Mouse (Mus musculus) liver, adult 2 months (tissue): ENCODE results near the gene St8sia6. TPM values are rescaled to one million over a fixed set of nuclear protein-coding genes. Genes with fewer than 3 reads are reported as not detected.

ENCODE experiments used
- DNase-seq: peaks from one replicate; pipeline ENCODE4 v3.0.0-alpha.2; 2011; ENCODE audit warnings: low read depth, low spot score; ENCODE audit errors: extremely low read depth
- H3K27ac ChIP-seq: fragments of 200-500 bp; replicated peaks from 2 replicates; pipeline ENCODE4 v1.5.1; 2012; ENCODE audit warnings: low read depth, mild to moderate bottlenecking, control low read depth, inconsistent platforms, low read length; ENCODE audit not compliant: insufficient read depth
- H3K27me3 ChIP-seq: fragments of 200-500 bp; 2 replicates; pipeline ENCODE4 v1.6.1; 2012; ENCODE audit warnings: mild to moderate bottlenecking, moderate library complexity, low read length, inconsistent platforms; ENCODE audit not compliant: control insufficient read depth, insufficient read depth
- H3K36me3 ChIP-seq: fragments of 200-500 bp; 2 replicates; pipeline ENCODE4 v1.6.1; 2012; ENCODE audit warnings: low read length, inconsistent platforms; ENCODE audit not compliant: control insufficient read depth, insufficient read depth
- H3K4me1 ChIP-seq: fragments of 200-500 bp; 2 replicates; pipeline ENCODE4 v1.6.1; 2011; ENCODE audit warnings: low read length; ENCODE audit not compliant: control insufficient read depth, insufficient read depth
- H3K4me3 ChIP-seq: fragments of 200-500 bp; 2 replicates; pipeline ENCODE4 v1.5.1; 2011; ENCODE audit warnings: low read depth, mild to moderate bottlenecking, control low read depth, low read length, moderate library complexity; ENCODE audit not compliant: insufficient read depth
- H3K79me2 ChIP-seq: fragments of 200-500 bp; 2 replicates; pipeline ENCODE4 v1.6.1; 2012; ENCODE audit warnings: inconsistent platforms, mild to moderate bottlenecking, low read length, moderate library complexity; ENCODE audit not compliant: control insufficient read depth, insufficient read depth
- H3K9ac ChIP-seq: fragments of 200-500 bp; 2 replicates; pipeline ENCODE4 v1.6.1; 2012; ENCODE audit warnings: low read depth, mild to moderate bottlenecking, control low read depth, inconsistent platforms, low read length
- CTCF ChIP-seq: fragments of 200-500 bp; IDR thresholded peaks from 2 replicates; pipeline ENCODE4 v1.5.1; 2011; ENCODE audit warnings: low read depth, low read length, control low read depth
- POLR2A ChIP-seq: fragments of 200-500 bp; IDR thresholded peaks from 2 replicates; pipeline ENCODE4 v1.6.1; 2011; ENCODE audit warnings: low read length, control low read depth; ENCODE audit not compliant: insufficient read depth; ENCODE audit errors: extremely low read depth
- WGBS: fragments of 180-500 bp; shearing (Covaris S2); methylation state at CpG from one replicate; pipeline ENCODE4 v1.1.7; 2018; 5-methylcytosine and 5-hydroxymethylcytosine counted together
- polyA plus RNA-seq: library from polyadenylated mRNA; depleted of rRNA; stranded (reverse); fragments of >200 nt; gene quantifications from 2 replicates; pipeline ENCODE4 v1.2.3, GENCODE M21; 2012
- total RNA-seq: library from RNA; depleted of rRNA; stranded (reverse); fragments of >200 nt; gene quantifications from 2 replicates; pipeline ENCODE4 v1.2.3, GENCODE M21; 2014

Gene St8sia6
- total and polyA plus RNA-seq, 2 experiments = 0.09 TPM; not detected in 1

- H3K4me3 ChIP-seq = no peak overlapping the region
- H3K27me3 ChIP-seq = no peaks in the 10 kb centered on the region
- no peak overlapping the region for H3K27ac ChIP-seq
- DNase-seq = no peak
- no peaks in the 10 kb centered on the region for H3K79me2 ChIP-seq
- no peaks in the 10 kb centered on the region for H3K36me3 ChIP-seq
- TF ChIP-seq CTCF = no peak
- TF ChIP-seq POLR2A = no peak
- WGBS = 64% methylated on average over 4 of the region's 4 CpGs
- H3K4me1 ChIP-seq = no peaks in the 10 kb centered on the region; the same call in 1 of the 2 replicates
- no peak overlapping the region for H3K9ac ChIP-seq
These were observed 38.1 kb downstream of the St8sia6 start for GRCm38 (mm10) chr2:13755733-13756132.

- no peaks in the 10 kb centered on the region for H3K79me2 ChIP-seq
- no peaks in the 10 kb centered on the region for H3K4me1 ChIP-seq
- no peak overlapping the region for H3K27ac ChIP-seq
- H3K36me3 ChIP-seq = no peaks in the 10 kb centered on the region
- no peak for TF ChIP-seq CTCF
- no peak for TF ChIP-seq POLR2A
- no peaks in the 10 kb centered on the region for H3K27me3 ChIP-seq
- H3K4me3 ChIP-seq = no peak overlapping the region
- 89% methylated on average over 1 of the region's 1 CpGs for WGBS
- H3K9ac ChIP-seq = no peak overlapping the region
- no peak for DNase-seq
These were observed 42.2 kb downstream of the St8sia6 start for GRCm38 (mm10) chr2:13751691-13752090.

GRCm38 (mm10) chr2:13750777-13751176 is 43.1 kb downstream of the St8sia6 start:
- Histone ChIP-seq H3K27me3 (no peaks in the 10 kb centered on the region), H3K4me1 (no peaks in the 10 kb centered on the region), H3K27ac (no peak overlapping the region), H3K36me3 (no peaks in the 10 kb centered on the region), H3K4me3 (no peak overlapping the region), H3K9ac (no peak overlapping the region), H3K79me2 (no peaks in the 10 kb centered on the region)
- no peak for TF ChIP-seq POLR2A
- TF ChIP-seq CTCF = no peak
- 47% methylated on average over 1 of the region's 1 CpGs for WGBS
- DNase-seq = no peak

- DNase-seq = no peak
- WGBS = 70% methylated on average over 1 of the region's 1 CpGs
- no peak overlapping the region for H3K27ac ChIP-seq
These were observed 43.8 kb downstream of the St8sia6 start for GRCm38 (mm10) chr2:13750089-13750488.

GRCm38 (mm10) chr2:13749176-13749575 is 44.7 kb downstream of the St8sia6 start:
- no peaks in the 10 kb centered on the region for H3K36me3 ChIP-seq
- H3K79me2 ChIP-seq = no peaks in the 10 kb centered on the region
- TF ChIP-seq CTCF = no peak
- no peak for TF ChIP-seq POLR2A
- WGBS = 93% methylated on average over 1 of the region's 1 CpGs
- no peaks in the 10 kb centered on the region for H3K4me1 ChIP-seq
- H3K27ac ChIP-seq = no peak overlapping the region
- no peak overlapping the region for H3K4me3 ChIP-seq
- no peak for DNase-seq
- H3K27me3 ChIP-seq = no peaks in the 10 kb centered on the region
- H3K9ac ChIP-seq = no peak overlapping the region

More at GRCm38 (mm10) chr2:13750089-13750488, 43.8 kb downstream of the St8sia6 start:
- Histone ChIP-seq H3K9ac (no peak overlapping the region), H3K79me2 (no peaks in the 10 kb centered on the region), H3K27me3 (no peaks in the 10 kb centered on the region), H3K36me3 (no peaks in the 10 kb centered on the region), H3K4me3 (no peak overlapping the region), H3K4me1 (no peaks in the 10 kb centered on the region)
- TF ChIP-seq CTCF (no peak), POLR2A (no peak)

GRCm38 (mm10) chr2:13747576-13747975 is 46.3 kb downstream of the St8sia6 start:
- TF ChIP-seq POLR2A = no peak
- TF ChIP-seq CTCF = no peak
- WGBS = 97% methylated on average over 1 of the region's 1 CpGs
- no peaks in the 10 kb centered on the region for H3K27me3 ChIP-seq
- no peak overlapping the region for H3K4me3 ChIP-seq
- no peaks in the 10 kb centered on the region for H3K36me3 ChIP-seq
- no peaks in the 10 kb centered on the region for H3K4me1 ChIP-seq
- no peaks in the 10 kb centered on the region for H3K79me2 ChIP-seq
- no peak overlapping the region for H3K9ac ChIP-seq
- H3K27ac ChIP-seq = no peak overlapping the region
- DNase-seq = no peak
